Comparison of ENCODE assay signal across 19 mouse cellular contexts in the genomic region with DNA sequence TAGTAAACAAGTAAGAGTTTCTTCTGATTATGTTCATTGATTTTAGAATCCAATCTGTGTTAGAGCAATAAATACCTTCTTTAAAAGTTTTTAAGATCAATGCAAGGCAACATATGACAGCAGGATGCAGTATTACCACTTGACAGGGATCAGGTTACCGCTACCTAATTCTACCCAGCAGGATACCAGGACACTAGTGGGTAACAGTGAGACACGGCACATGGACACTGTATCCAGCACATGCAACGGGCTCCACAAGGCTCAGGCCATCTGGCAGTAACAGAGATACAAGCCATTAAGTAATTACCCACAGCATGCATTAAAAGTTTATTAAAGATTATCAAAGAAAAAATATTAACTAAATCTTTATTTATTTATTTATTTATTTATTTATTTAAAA.
"Had no signal": no experiment of that assay in that cellular context is flagged by ENCODE, and none has a peak within 500 bp of the region (broad histone marks: within the 10 kb centered on the region; RNA-seq: fewer than 3 reads in every experiment).

No protein-coding gene starts in this region.

- ATAC-seq: liver, postnatal 0 days; lung, postnatal 0 days had no signal

- H3K4me3 ChIP-seq: layer of hippocampus, adult 2 months; limb, embryonic 12.5 days; limb, embryonic 15.5 days; midbrain, embryonic 10.5 days; neural tube, embryonic 12.5 days; neural tube, embryonic 15.5 days had no signal

- H3K9me3 ChIP-seq: limb, embryonic 12.5 days; limb, embryonic 15.5 days; midbrain, embryonic 10.5 days; neural tube, embryonic 12.5 days; neural tube, embryonic 15.5 days had no signal

- H3K4me1 ChIP-seq: limb, embryonic 12.5 days; limb, embryonic 15.5 days; midbrain, embryonic 10.5 days; neural tube, embryonic 12.5 days; neural tube, embryonic 15.5 days had no signal

- DNase-seq: kidney, adult 2 months; kidney, postnatal 25 days; layer of hippocampus, adult 9-11 months; liver, postnatal 0 days; lung, embryonic 14.5 days; midbrain, embryonic 14.5 days; thymus, postnatal 25 days had no signal

- H3K27ac ChIP-seq: kidney, postnatal 0 days; layer of hippocampus, adult 2 months; limb, embryonic 12.5 days; limb, embryonic 15.5 days; liver, embryonic 14.5 days; macrophage; midbrain, embryonic 10.5 days; neural tube, embryonic 12.5 days; neural tube, embryonic 15.5 days; stomach, postnatal 0 days had no signal

- H3K4me2 ChIP-seq: limb, embryonic 12.5 days; limb, embryonic 15.5 days; liver, embryonic 11.5 days; lung, embryonic 14.5 days; neural tube, embryonic 12.5 days; neural tube, embryonic 15.5 days had no signal

- H3K27me3 ChIP-seq: limb, embryonic 12.5 days; limb, embryonic 15.5 days; neural tube, embryonic 12.5 days; neural tube, embryonic 15.5 days had no signal

- H3K9ac ChIP-seq: limb, embryonic 12.5 days; limb, embryonic 15.5 days; liver, embryonic 14.5 days; liver, postnatal 0 days; lung, embryonic 14.5 days; neural tube, embryonic 12.5 days; neural tube, embryonic 15.5 days had no signal
